Mouse (Mus musculus): ENCODE data around the gene Nfrkb.

DNA sequence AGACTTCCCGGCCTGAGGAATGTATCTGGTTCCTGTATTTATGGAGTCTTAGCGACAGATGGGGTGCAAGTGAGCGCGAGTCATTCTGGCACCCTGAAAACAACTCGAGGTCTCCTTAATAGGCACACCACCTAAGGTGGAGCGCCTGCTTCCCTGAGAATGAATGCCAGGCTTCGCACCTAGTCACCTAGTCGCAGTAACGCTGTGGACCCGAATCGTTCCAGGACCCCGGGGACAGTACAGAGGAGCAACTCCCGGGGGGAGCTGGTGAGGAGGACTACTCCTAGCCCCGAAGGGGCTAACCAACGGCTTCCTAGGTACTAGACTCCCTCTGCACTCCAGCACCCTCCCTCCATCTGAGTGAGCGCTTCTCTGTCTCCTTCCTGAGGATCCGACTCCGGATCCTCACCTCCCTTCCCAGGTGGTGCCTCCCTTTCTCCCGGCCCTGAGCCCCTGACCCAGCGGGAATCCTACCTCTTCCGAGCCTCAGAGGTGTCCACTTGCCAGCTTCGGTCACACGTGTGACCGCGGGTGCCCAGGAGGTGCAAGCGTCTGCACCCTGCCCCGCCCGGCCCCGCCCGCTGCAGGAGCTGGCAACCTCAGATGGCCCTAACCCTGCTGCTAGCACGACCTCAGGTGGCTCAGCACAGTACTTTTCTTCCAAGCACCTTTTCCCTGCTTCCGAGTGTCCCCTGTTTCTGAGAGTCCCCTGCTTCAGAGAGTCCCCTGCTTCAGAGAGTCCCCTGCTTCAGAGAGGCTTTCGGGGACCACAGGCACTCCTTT lies 77.9 kb downstream of the Nfrkb start, which contains the start of gene Tmem45b:
- TF ChIP-seq CTCF (IDR thresholded peaks at IDR 0.05; ENCODE audit: borderline replicate concordance, insufficient read depth, low read depth, low read length) (no peak), POLR2A (IDR thresholded peaks at IDR 0.05; ENCODE audit: borderline replicate concordance, insufficient read depth, low read length) (no peak)

All from cerebellum, adult 2 months (tissue).